Mouse (Mus musculus) limb, embryonic 11.5 days (tissue): Measurements from ENCODE around the gene Npas3. TPM values are rescaled to one million over a fixed set of nuclear protein-coding genes. Genes with fewer than 3 reads are reported as not detected.
A peak's percentile ranks its signal among the peaks of the same experiment; 100 is the strongest.

Source experiments
- ATAC-seq: fragments of 200-750 bp; cut with Nextera tagmentation; 2 replicates; pipeline ENCODE4 v1.8.0; 2017; ENCODE audit warnings: low read depth; ENCODE audit not compliant: insufficient number of reproducible peaks, low FRiP score, low TSS enrichment
- DNase-seq: peaks from one replicate; pipeline ENCODE4 v3.0.0-alpha.2; 2015; ENCODE audit warnings: low spot score
- H3K27ac ChIP-seq: fragments of 300-500 bp; sonication (generic); replicated peaks from 2 replicates; pipeline ENCODE4 v1.5.1; 2014; ENCODE audit warnings: low read depth, mild to moderate bottlenecking, low read length
- H3K27me3 ChIP-seq: fragments of 300-500 bp; sonication (generic); 2 replicates; pipeline ENCODE4 v1.6.1; 2014; ENCODE audit warnings: mild to moderate bottlenecking, low read length, mixed read lengths; ENCODE audit not compliant: control insufficient read depth, insufficient read depth
- H3K36me3 ChIP-seq: fragments of 300-500 bp; sonication (generic); 2 replicates; pipeline ENCODE4 v1.6.1; 2014; ENCODE audit warnings: mild to moderate bottlenecking, low read length, moderate library complexity, mixed read lengths; ENCODE audit not compliant: control insufficient read depth, insufficient read depth
- H3K4me1 ChIP-seq: fragments of 300-500 bp; sonication (generic); 2 replicates; pipeline ENCODE4 v1.6.1; 2014; ENCODE audit warnings: low read length, mixed read lengths; ENCODE audit not compliant: control insufficient read depth, insufficient read depth
- H3K4me2 ChIP-seq: fragments of 300-500 bp; sonication (generic); 2 replicates; pipeline ENCODE4 v1.6.1; 2014; ENCODE audit warnings: low read depth, mild to moderate bottlenecking, moderate library complexity; ENCODE audit not compliant: severe bottlenecking
- H3K4me3 ChIP-seq: fragments of 300-500 bp; sonication (generic); 2 replicates; pipeline ENCODE4 v1.5.1; 2014; ENCODE audit warnings: low read depth, low read length
- H3K9ac ChIP-seq: fragments of 300-500 bp; sonication (generic); 2 replicates; pipeline ENCODE4 v1.6.1; 2014; ENCODE audit warnings: mild to moderate bottlenecking, low read length
- H3K9me3 ChIP-seq: fragments of 300-500 bp; sonication (generic); 2 replicates; pipeline ENCODE4 v1.6.1; 2016; ENCODE audit warnings: low read length; ENCODE audit not compliant: control insufficient read depth
- WGBS: fragments of 180-500 bp; shearing (Covaris S2); extraction: QIAGEN DNeasy Blood & Tissue Kit; methylation state at CpG from one replicate; pipeline ENCODE4 v1.1.7; 2014; 5-methylcytosine and 5-hydroxymethylcytosine counted together
- polyA plus RNA-seq: library from polyadenylated mRNA; unstranded; fragments of >200 nt; fragmentation: Nextera tagmentation; extraction: Ambion mirVana; gene quantifications from 2 replicates; pipeline ENCODE4 v1.2.1, GENCODE M21; 2014

The Npas3 gene
- polyA plus RNA-seq, 1 experiment from 2014 or later, result 2.3 TPM

GRCm38 (mm10) chr12:53587691-53588504 lies 339.4 kb downstream of the Npas3 start:
- Histone ChIP-seq H3K9me3 (no peaks in the 10 kb centered on the region), H3K4me3 (no peak overlapping the region), H3K4me1 (peaks cover 6% of the 10 kb centered on the region; the same call in 1 of the 2 replicates), H3K27me3 (no peaks in the 10 kb centered on the region), H3K36me3 (no peaks in the 10 kb centered on the region), H3K4me2 (no peak overlapping the region), H3K27ac (no peak overlapping the region), H3K9ac (no peak overlapping the region)
- DNase-seq (no peak), ATAC-seq (no peak; the same call in 1 of the 2 replicates)
- 76% methylated on average over 19 of the region's 19 CpGs for WGBS

GRCm38 (mm10) chr12:53589446-53589961 lies 341.0 kb downstream of the Npas3 start:
- Histone ChIP-seq H3K27me3 (no peaks in the 10 kb centered on the region), H3K9ac (no peak overlapping the region), H3K27ac (no peak overlapping the region), H3K36me3 (no peaks in the 10 kb centered on the region), H3K9me3 (no peaks in the 10 kb centered on the region), H3K4me1 (peaks cover 6% of the 10 kb centered on the region; the same call in 1 of the 2 replicates), H3K4me2 (no peak overlapping the region), H3K4me3 (no peak overlapping the region)
- 28% methylated on average over 6 of the region's 6 CpGs for WGBS
- DNase-seq (no peak), ATAC-seq (no peak)

- Histone ChIP-seq H3K9me3 (no peaks in the 10 kb centered on the region), H3K4me2 (no peak overlapping the region), H3K27ac (no peak overlapping the region), H3K4me3 (no peak overlapping the region), H3K27me3 (no peaks in the 10 kb centered on the region), H3K9ac (no peak overlapping the region), H3K36me3 (no peaks in the 10 kb centered on the region), H3K4me1 (no peaks in the 10 kb centered on the region)
- ATAC-seq (no peak), DNase-seq (no peak)
- WGBS, result 74% methylated on average over 6 of the region's 6 CpGs
These were observed 357.2 kb downstream of the Npas3 start for GRCm38 (mm10) chr12:53605661-53606060.

GRCm38 (mm10) chr12:53612120-53612519 lies 363.6 kb downstream of the Npas3 start:
- Histone ChIP-seq H3K27me3 (no peaks in the 10 kb centered on the region), H3K4me1 (no peaks in the 10 kb centered on the region), H3K36me3 (no peaks in the 10 kb centered on the region), H3K27ac (no peak overlapping the region), H3K9ac (no peak overlapping the region), H3K9me3 (no peaks in the 10 kb centered on the region), H3K4me3 (no peak overlapping the region), H3K4me2 (no peak overlapping the region)
- ATAC-seq (no peak), DNase-seq (no peak)
- 92% methylated on average over 7 of the region's 7 CpGs for WGBS

GRCm38 (mm10) chr12:53621271-53621670 lies 372.8 kb downstream of the Npas3 start:
- H3K9me3 ChIP-seq, result no peaks in the 10 kb centered on the region
- no peak overlapping the region for H3K4me3 ChIP-seq
- H3K27me3 ChIP-seq, result no peaks in the 10 kb centered on the region
- no peaks in the 10 kb centered on the region for H3K36me3 ChIP-seq
- 80% methylated on average over 7 of the region's 7 CpGs for WGBS
- no peak for ATAC-seq
- no peak overlapping the region for H3K27ac ChIP-seq
- no peak overlapping the region for H3K9ac ChIP-seq
- H3K4me1 ChIP-seq, result peaks cover 2% of the 10 kb centered on the region
- no peak for DNase-seq
- no peak overlapping the region for H3K4me2 ChIP-seq

GRCm38 (mm10) chr12:53623793-53624192 lies 375.3 kb downstream of the Npas3 start:
- H3K27me3 ChIP-seq, result peaks cover 2% of the 10 kb centered on the region; the same call in 1 of the 2 replicates
- H3K4me2 ChIP-seq, result no peak overlapping the region
- H3K9ac ChIP-seq, result no peak overlapping the region
- 26% methylated on average over 9 of the region's 9 CpGs for WGBS
- H3K4me3 ChIP-seq, result no peak overlapping the region
- H3K9me3 ChIP-seq, result no peaks in the 10 kb centered on the region
- H3K4me1 ChIP-seq, result no peaks in the 10 kb centered on the region; the same call in none of the 2 replicates
- H3K36me3 ChIP-seq, result no peaks in the 10 kb centered on the region
- DNase-seq, result peak; percentile 71
- ATAC-seq, result peak; percentile 49
- no peak overlapping the region for H3K27ac ChIP-seq

GRCm38 (mm10) chr12:53624379-53625021 lies 376.0 kb downstream of the Npas3 start:
- Histone ChIP-seq H3K4me2 (no peak overlapping the region; the same call in 1 of the 2 replicates), H3K4me1 (no peaks in the 10 kb centered on the region; the same call in none of the 2 replicates), H3K36me3 (no peaks in the 10 kb centered on the region), H3K9me3 (no peaks in the 10 kb centered on the region), H3K9ac (no peak overlapping the region), H3K4me3 (no peak overlapping the region), H3K27ac (no peak overlapping the region), H3K27me3 (peaks cover 2% of the 10 kb centered on the region; the same call in 1 of the 2 replicates)
- DNase-seq, result peak; percentile 66
- ATAC-seq, result peak; percentile 73
- 16% methylated on average over 11 of the region's 11 CpGs for WGBS

- H3K36me3 ChIP-seq, result no peaks in the 10 kb centered on the region
- peaks cover 4% of the 10 kb centered on the region; the same call in 1 of the 2 replicates for H3K27me3 ChIP-seq
- no peak overlapping the region for H3K4me3 ChIP-seq
- ATAC-seq, result no peak
- DNase-seq, result no peak
- WGBS, result 92% methylated on average over 8 of the region's 8 CpGs
- no peaks in the 10 kb centered on the region for H3K4me1 ChIP-seq
- H3K9me3 ChIP-seq, result no peaks in the 10 kb centered on the region
- no peak overlapping the region for H3K4me2 ChIP-seq
- H3K27ac ChIP-seq, result no peak overlapping the region
- no peak overlapping the region for H3K9ac ChIP-seq
These were observed 381.1 kb downstream of the Npas3 start for GRCm38 (mm10) chr12:53629483-53630120.
